Mouse (Mus musculus) inflammation-experienced regulatory T-cells, adult 16 weeks (primary cell): ENCODE measurements around the gene Mat2a. TPM values are rescaled to one million over a fixed set of nuclear protein-coding genes. Genes with fewer than 3 reads are reported as not detected.

Experiments used
- polyA plus RNA-seq: library from polyadenylated mRNA; unstranded; fragments of 100-300 nt; shearing (Covaris generic); gene quantifications from one replicate; pipeline ENCODE4 v1.2.1, GENCODE M21; 2017

Mat2a gene
- polyA plus RNA-seq, result 449 TPM

DNA sequence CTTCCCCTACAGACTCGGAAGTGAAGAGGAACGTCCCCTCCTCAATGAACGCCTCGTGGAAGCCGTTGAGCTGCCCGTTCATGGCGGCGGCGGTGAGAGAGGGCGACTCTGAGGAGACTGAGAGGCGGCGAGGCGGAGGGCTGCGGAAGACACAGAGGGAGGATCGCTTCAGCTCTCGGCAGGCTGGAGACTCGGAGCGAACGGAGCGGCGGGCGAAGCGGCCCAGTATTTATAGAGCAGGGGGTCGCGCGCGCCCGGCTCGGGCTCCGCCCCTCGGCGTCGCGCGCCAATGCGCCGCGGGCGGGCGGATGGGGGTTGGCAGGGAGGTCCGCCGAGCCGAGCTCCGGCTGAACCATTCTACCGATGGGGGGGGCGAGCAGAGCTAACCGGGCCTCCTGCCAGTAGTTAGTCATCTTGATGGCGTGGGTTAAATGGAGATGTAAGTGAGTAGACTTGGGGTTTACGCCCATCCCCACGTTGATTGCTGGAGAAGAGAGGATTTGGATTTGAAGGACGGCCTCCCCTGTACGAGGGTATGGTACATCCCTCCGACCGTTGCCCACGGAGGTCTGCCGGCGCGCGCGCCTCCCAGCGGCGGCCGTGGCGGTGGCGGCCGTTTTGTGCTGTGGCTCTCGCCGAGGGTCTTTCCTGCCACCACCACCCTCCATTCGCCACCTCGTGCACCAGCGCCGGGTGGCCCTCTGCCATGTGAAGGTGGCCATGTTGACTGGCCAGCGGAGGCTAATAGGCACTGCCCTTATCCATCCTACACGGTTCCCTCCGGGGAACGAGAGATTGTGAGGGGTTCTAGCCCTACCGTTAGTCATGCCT lies at the start of gene Mat2a:
TSS of gene Mat2a (minus strand) at position 204 of the 831 bp plus-strand sequence.

DNA sequence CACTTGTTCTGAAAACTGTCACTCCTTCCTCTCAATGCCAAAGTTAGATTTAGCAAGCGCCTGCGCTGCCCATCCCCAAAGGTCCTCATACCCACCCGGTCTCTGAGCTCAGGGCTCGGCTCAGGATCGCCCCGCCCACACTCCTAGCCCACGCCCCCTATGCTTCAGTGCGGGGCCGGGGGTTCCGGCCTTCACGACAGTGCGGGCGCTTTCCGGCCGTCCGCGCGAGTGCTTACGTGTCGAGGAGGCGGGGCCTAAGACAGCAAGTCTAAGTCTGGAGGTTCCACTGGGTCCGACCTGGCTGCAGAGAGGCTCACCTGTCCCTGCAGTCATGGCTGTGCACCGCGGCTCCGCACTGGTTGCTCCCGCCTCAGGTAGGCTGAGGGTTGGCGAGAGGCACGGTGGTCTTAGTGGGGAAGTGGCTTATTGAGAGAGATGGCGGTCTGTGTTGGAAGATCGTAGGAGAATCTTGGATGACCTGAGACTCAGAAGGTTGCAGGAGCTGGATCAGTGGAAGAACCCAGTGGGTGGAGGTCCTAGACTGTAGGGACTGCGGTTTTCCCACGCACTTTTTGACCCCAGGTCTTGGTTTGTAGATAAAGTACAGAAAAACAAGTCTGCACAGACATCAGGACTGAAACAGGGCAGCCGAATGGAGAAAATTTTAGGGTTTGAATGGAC lies 25.1 kb downstream of the Mat2a start, which contains the start of gene Ggcx:
TSS of gene Ggcx (plus strand) at position 233 of the 681 bp plus-strand sequence.

DNA sequence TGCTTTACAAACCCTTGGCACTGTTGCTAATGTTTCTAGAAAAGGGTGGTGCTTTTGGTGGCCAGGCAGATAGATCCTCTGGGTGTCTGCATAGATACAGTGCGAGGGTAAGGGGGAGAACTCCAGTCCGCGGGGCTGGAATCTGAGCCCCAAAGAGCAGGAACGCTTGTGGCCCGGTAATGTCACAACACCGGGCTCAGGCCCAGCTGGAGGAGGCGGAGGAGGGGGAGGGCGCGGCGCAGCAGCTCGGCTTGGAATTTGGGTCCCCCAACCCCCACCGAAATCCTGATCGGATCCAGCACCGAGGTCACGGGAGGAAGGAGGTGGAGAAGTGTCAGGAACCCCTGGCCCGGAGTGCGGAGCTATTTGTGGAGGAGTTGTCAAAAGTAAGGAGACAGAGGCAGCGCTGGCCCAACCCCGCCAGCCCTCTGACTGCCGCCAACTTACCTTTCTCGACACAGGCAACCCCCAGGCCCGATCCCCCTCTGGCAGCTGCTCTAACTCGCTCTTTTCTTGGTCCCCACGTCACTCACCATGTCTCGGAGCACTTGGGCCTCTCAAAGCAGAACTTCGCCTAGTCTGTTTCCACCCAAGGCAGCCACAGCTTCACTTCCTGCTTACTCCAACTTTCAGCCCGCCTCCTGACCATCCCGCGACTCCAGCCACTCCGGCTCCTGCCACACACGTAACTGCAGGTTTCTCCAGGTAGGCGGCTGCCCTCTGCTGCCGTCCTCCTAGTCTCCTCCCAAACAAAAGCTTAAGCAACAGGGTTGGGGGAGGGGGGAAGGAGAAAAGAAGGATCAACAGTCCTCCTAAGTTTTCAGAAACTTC lies 49.2 kb downstream of the Mat2a start, which contains the start of gene Vamp8:
TSS of gene Vamp8 (minus strand) at position 763 of the 831 bp plus-strand sequence.

Other genes with a start within 250 kb of the Mat2a start
- gene Atoh8, start 204.0 kb downstream of the Mat2a start, polyA plus RNA-seq, result not detected
- not detected for gene Sftpb, start 134.9 kb downstream of the Mat2a start, polyA plus RNA-seq
- gene Usp39, start 94.4 kb downstream of the Mat2a start, polyA plus RNA-seq, result 26.7 TPM
- gene 0610030E20Rik, start 92.2 kb downstream of the Mat2a start, polyA plus RNA-seq, result 45.7 TPM
- 0.59 TPM for gene Tmem150a, start 84.1 kb downstream of the Mat2a start, polyA plus RNA-seq
- 157 TPM for gene Rnf181, start 72.6 kb downstream of the Mat2a start, polyA plus RNA-seq
- 64.9 TPM for gene Vamp5, start 59.1 kb downstream of the Mat2a start, polyA plus RNA-seq
- 303 TPM for gene Vamp8, start 48.9 kb downstream of the Mat2a start, polyA plus RNA-seq
- 12.6 TPM for gene Ggcx, start 25.2 kb downstream of the Mat2a start, polyA plus RNA-seq
- gene Sh2d6, start 82.1 kb upstream of the Mat2a start, polyA plus RNA-seq, result not detected
- 621 TPM for gene Capg, start 104.8 kb upstream of the Mat2a start, polyA plus RNA-seq
- gene Elmod3, start 158.9 kb upstream of the Mat2a start, polyA plus RNA-seq, result 25.9 TPM
- gene Retsat, start 158.9 kb upstream of the Mat2a start, polyA plus RNA-seq, result 5.3 TPM
- gene Tgoln1, start 177.4 kb upstream of the Mat2a start, polyA plus RNA-seq, result 156 TPM